Mouse (Mus musculus) liver, embryonic 11.5 days (tissue): ENCODE data around the gene Kank1. TPM values are rescaled to one million over a fixed set of nuclear protein-coding genes. Genes with fewer than 3 reads are reported as not detected.

Source experiments
- ATAC-seq: fragments of 200-750 bp; cut with Nextera tagmentation; replicated peaks from 2 replicates; pipeline ENCODE4 v1.8.0; 2017; ENCODE audit warnings: moderate number of reproducible peaks, mild to moderate bottlenecking, moderate TSS enrichment, moderate library complexity; ENCODE audit not compliant: low FRiP score
- DNase-seq: peaks from one replicate; pipeline ENCODE4 v3.0.0-alpha.2; 2017; ENCODE audit warnings: low spot score
- H3K27ac ChIP-seq: fragments of 300-500 bp; sonication (generic); 2 replicates; pipeline ENCODE4 v1.5.1; 2014; ENCODE audit warnings: mild to moderate bottlenecking, low read depth, low read length, control low read depth
- H3K27me3 ChIP-seq: fragments of 300-500 bp; sonication (generic); replicated peaks from 2 replicates; pipeline ENCODE4 v1.6.1; 2014; ENCODE audit warnings: low read length, mixed read lengths; ENCODE audit not compliant: control insufficient read depth, insufficient read depth
- H3K36me3 ChIP-seq: fragments of 300-500 bp; sonication (generic); 2 replicates; pipeline ENCODE4 v1.6.1; 2014; ENCODE audit warnings: mild to moderate bottlenecking, low read length, moderate library complexity, mixed read lengths; ENCODE audit not compliant: control insufficient read depth, insufficient read depth
- H3K4me1 ChIP-seq: fragments of 300-500 bp; sonication (generic); replicated peaks from 2 replicates; pipeline ENCODE4 v1.6.1; 2014; ENCODE audit warnings: low read length, mixed read lengths; ENCODE audit not compliant: control insufficient read depth, insufficient read depth
- H3K4me2 ChIP-seq: fragments of 300-500 bp; sonication (generic); 2 replicates; pipeline ENCODE4 v1.6.1; 2014; ENCODE audit warnings: mild to moderate bottlenecking, control low read depth, moderate library complexity
- H3K4me3 ChIP-seq: fragments of 300-500 bp; sonication (generic); 2 replicates; pipeline ENCODE4 v1.5.1; 2014; ENCODE audit warnings: low read depth, low read length, control low read depth
- H3K9ac ChIP-seq: fragments of 300-500 bp; sonication (generic); 2 replicates; pipeline ENCODE4 v1.6.1; 2014; ENCODE audit warnings: low read depth, low read length, control low read depth
- H3K9me3 ChIP-seq: fragments of 300-500 bp; sonication (generic); 2 replicates; pipeline ENCODE4 v1.6.1; 2016; ENCODE audit warnings: low read length, inconsistent platforms, mixed read lengths; ENCODE audit not compliant: control insufficient read depth
- WGBS: fragments of 180-500 bp; shearing (Covaris S2); extraction: QIAGEN DNeasy Blood & Tissue Kit; methylation state at CpG from one replicate; pipeline ENCODE4 v1.1.7; 2014; 5-methylcytosine and 5-hydroxymethylcytosine counted together
- polyA plus RNA-seq: library from polyadenylated mRNA; unstranded; fragments of >200 nt; fragmentation: Nextera tagmentation; extraction: Ambion mirVana; gene quantifications from 2 replicates; pipeline ENCODE4 v1.2.1, GENCODE M21; 2014

Gene Kank1
- polyA plus RNA-seq, 1 experiment from 2014 or later = 14.1 TPM

DNA sequence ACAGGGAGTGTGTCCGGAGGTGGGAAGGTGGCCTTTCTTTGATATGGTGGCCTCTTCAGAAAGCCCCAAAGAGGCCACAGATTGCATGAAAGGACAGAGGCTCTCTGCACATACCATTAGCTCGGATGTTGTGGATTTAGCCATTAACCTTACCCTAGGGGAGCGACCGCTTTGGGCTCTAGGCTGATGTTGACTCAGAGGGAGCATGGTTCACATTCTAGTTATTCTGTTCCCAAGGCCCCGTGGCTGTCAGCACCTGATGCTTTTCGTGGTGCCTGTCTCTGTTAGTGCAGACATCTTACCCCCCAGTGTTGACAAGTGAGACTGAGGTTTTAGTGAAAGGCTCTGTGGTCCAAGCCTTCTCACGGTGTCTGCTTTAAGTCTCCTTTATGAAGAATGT is 74.9 kb downstream of the Kank1 start:
- Histone ChIP-seq H3K9ac (no peak overlapping the region), H3K4me1 (peaks cover 4% of the 10 kb centered on the region), H3K4me2 (0 out of 2 replicates have a peak overlapping the region, but pooled peaks have one; percentile 3), H3K4me3 (no peak overlapping the region), H3K27me3 (no peaks in the 10 kb centered on the region; the same call in 1 of the 2 replicates), H3K9me3 (no peaks in the 10 kb centered on the region), H3K36me3 (no peaks in the 10 kb centered on the region), H3K27ac (no peak overlapping the region)
- ATAC-seq = no peak
- DNase-seq = no peak
- 65% methylated on average over 7 of the region's 7 CpGs for WGBS

DNA sequence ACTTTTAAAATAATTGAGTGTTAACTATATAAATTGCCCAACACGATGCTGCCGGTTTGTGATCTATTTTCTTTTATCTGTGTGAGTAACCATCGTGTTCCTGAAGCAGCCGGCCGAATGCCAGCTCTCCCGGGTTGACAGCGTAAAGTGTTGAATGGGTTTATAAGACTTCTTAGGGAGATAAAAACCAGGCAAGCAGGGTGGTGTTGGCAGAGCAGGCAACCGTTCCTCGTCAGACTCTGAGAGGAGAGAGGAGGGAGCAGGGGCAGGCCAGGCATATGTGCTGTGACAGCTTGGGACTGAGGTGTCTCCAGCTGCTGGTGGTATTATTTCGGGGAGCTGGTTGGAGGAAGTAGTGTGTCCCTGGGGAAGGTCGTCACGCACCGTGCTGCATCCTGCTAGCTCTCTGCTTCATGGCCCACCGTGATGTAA is 78.7 kb downstream of the Kank1 start:
- DNase-seq = no peak
- WGBS = 59% methylated on average over 14 of the region's 14 CpGs
- Histone ChIP-seq H3K36me3 (no peaks in the 10 kb centered on the region), H3K4me2 (no peak overlapping the region), H3K9me3 (no peaks in the 10 kb centered on the region), H3K27me3 (no peaks in the 10 kb centered on the region; the same call in 1 of the 2 replicates), H3K9ac (no peak overlapping the region), H3K27ac (no peak overlapping the region), H3K4me3 (no peak overlapping the region), H3K4me1 (no peaks in the 10 kb centered on the region)
- no peak for ATAC-seq

DNA sequence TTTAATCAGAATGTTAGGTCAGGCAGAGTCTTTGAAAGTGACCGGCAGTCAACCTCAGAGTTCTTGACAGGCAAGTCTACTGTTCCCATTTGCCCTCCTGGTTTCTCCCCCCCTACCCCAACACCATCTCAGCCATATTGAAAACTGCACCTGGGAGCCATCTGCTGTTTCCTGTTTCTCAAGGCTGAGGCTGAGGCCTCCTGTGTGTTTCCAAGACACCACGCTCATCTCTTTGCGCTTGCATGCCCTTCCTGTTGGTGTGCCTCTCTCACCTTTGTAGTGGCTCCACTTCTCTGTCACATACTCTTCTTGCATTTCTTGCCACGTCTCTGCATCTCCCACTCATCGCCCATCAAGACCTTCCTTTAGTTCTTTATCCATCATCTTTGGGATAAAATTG is 79.2 kb downstream of the Kank1 start:
- DNase-seq = no peak
- H3K27ac ChIP-seq = no peak overlapping the region

DNA sequence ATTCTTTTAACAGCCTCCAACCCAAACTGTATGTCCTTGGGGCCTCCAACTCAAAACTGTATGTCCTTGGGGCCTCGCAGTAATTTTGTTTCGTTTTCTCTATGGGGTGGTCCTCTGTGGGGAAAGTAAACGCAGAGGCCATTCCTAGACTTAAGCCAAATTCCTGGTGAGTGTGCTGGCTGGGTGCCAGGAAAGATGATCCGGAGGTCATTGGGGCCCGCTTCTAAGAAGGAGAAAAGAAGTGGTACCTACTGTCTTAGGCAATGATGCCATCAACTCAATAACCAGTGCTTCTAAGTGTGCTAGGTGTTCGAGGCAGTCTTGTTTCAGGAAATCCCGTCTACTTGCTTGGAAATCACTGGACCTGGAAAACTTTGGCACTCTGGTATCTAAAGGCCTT is 87.5 kb downstream of the Kank1 start:
- Histone ChIP-seq H3K27ac (no peak overlapping the region), H3K27me3 (no peaks in the 10 kb centered on the region), H3K36me3 (no peaks in the 10 kb centered on the region), H3K9me3 (no peaks in the 10 kb centered on the region), H3K4me2 (no peak overlapping the region), H3K4me1 (no peaks in the 10 kb centered on the region), H3K9ac (no peak overlapping the region), H3K4me3 (no peak overlapping the region)
- WGBS = 72% methylated on average over 7 of the region's 7 CpGs
- DNase-seq (no peak), ATAC-seq (no peak)

More for the DNA sequence above, 79.2 kb downstream of the Kank1 start:
- no peak for ATAC-seq
- Histone ChIP-seq H3K27me3 (no peaks in the 10 kb centered on the region; the same call in 1 of the 2 replicates), H3K4me3 (no peak overlapping the region), H3K36me3 (no peaks in the 10 kb centered on the region), H3K4me2 (no peak overlapping the region), H3K9ac (no peak overlapping the region), H3K9me3 (no peaks in the 10 kb centered on the region), H3K4me1 (no peaks in the 10 kb centered on the region)
- 85% methylated on average over 5 of the region's 5 CpGs for WGBS

DNA sequence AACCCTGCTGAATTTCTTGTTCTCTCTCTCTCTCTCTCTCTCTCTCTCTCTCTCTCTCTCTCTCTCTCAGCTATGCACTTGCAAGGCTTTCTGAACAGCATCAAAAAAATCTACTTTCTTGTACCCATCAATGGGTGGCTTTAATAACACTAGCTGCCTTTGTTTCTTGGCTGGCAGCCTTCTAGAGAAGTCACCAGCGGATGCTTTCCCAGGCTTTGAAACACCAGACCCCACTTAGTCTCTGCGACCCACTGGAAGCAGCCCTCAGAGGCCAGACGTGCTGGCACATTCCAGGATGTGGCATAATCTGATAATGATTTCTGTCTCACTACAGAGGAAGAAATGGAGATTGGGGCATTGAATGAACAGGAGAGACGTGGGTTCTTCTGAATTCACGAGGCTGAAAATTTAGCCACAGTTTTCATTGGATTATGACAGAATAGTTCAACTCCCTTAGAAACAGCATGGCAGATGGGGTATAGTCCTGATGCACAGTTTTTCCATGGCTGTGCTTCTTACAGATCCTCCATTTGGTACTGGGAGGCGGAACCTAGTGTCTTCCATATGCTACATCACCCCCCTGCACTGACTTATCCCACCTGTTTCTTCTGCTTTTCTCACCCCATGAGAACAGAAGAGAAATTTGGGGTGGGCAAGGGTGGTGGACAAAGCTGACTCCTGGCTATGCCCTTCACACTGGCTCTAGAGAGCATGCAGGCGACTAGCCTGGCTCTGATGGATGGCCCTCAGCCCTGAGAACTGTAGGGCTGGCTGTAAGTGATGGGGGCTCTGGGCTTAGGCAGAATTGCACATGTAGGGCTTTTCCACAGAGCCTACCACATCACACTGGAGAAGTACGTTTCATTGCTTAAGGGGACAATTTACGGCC is 88.6 kb downstream of the Kank1 start:
- Histone ChIP-seq H3K4me1 (no peaks in the 10 kb centered on the region), H3K36me3 (no peaks in the 10 kb centered on the region), H3K4me2 (no peak overlapping the region), H3K9me3 (no peaks in the 10 kb centered on the region), H3K4me3 (no peak overlapping the region), H3K27ac (no peak overlapping the region), H3K27me3 (no peaks in the 10 kb centered on the region), H3K9ac (no peak overlapping the region)
- no peak for ATAC-seq
- no peak for DNase-seq
- WGBS = 61% methylated on average over 9 of the region's 9 CpGs

DNA sequence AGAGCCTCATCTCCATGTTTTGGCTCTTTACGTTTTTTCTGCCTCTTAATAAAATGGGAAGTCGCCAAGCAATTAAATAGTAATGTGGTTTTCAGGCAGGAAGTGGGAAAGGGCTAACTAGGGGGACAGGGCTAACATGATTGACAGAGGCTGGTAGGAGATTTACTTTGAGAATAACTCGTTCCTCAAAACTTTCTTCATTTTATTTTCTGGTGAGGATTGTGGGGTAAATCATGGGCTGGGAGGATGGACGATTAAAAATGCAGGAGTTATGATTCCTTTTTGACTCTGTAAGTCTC is 89.2 kb downstream of the Kank1 start:
- Histone ChIP-seq H3K4me1 (no peaks in the 10 kb centered on the region), H3K27me3 (no peaks in the 10 kb centered on the region), H3K4me3 (no peak overlapping the region), H3K36me3 (no peaks in the 10 kb centered on the region), H3K4me2 (no peak overlapping the region), H3K9ac (no peak overlapping the region), H3K9me3 (no peaks in the 10 kb centered on the region), H3K27ac (no peak overlapping the region)
- DNase-seq (no peak), ATAC-seq (no peak)
- 39% methylated on average over 4 of the region's 4 CpGs for WGBS

DNA sequence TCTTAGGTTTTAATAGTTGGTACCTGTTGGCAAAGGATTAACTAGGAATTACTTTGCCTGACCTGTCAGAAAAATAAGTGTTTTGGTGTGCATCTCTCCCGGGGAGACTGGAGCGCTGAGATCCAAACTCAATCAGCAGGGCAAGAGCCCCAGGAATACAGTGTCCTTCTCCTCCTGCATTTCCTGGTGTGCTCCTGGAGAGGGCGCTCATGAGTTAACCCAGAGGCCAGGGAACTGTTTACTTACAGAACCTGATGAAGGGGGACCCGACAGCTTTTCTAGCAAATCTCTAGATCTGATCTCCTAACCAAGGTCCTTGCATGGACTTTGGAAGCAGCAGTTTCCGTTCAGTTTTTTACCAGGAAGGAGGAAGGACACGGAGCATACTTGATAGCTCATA is 90.9 kb downstream of the Kank1 start:
- 61% methylated on average over 6 of the region's 6 CpGs for whole genome bisulfite sequencing
- Histone ChIP-seq H3K27me3 (no peaks in the 10 kb centered on the region), H3K36me3 (no peaks in the 10 kb centered on the region), H3K27ac (no peak overlapping the region), H3K9ac (no peak overlapping the region), H3K4me1 (no peaks in the 10 kb centered on the region), H3K4me3 (no peak overlapping the region), H3K9me3 (no peaks in the 10 kb centered on the region), H3K4me2 (no peak overlapping the region)
- DNase-seq (no peak), ATAC-seq (no peak)

DNA sequence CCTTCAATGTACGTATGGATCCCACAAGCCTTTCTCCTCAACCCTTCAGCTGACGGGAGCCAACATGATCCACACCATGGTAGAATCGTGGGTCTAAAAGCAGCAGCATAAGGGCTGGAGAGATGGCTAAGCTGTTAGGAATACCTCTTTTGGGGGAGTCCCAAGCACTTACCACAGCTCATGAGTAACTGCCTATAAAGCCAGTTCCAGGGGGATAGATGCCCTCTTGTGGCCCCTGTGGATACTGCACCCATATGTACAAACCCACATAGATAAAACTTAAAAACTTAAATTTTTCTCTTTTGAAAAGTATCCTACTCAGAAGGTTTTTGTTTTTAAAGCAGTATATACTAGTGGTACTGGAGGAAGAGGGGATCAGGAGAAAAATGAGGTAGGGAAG is 97.6 kb downstream of the Kank1 start:
- no peak overlapping the region for H3K27ac ChIP-seq
- H3K4me1 ChIP-seq = no peaks in the 10 kb centered on the region; the same call in 1 of the 2 replicates
- ATAC-seq (no peak), DNase-seq (no peak)
- WGBS = 53% methylated on average over 3 of the region's 3 CpGs
- no peak overlapping the region for H3K4me3 ChIP-seq
- H3K9me3 ChIP-seq = no peaks in the 10 kb centered on the region
- no peak overlapping the region for H3K9ac ChIP-seq
- no peaks in the 10 kb centered on the region for H3K36me3 ChIP-seq
- H3K4me2 ChIP-seq = no peak overlapping the region
- no peaks in the 10 kb centered on the region for H3K27me3 ChIP-seq

DNA sequence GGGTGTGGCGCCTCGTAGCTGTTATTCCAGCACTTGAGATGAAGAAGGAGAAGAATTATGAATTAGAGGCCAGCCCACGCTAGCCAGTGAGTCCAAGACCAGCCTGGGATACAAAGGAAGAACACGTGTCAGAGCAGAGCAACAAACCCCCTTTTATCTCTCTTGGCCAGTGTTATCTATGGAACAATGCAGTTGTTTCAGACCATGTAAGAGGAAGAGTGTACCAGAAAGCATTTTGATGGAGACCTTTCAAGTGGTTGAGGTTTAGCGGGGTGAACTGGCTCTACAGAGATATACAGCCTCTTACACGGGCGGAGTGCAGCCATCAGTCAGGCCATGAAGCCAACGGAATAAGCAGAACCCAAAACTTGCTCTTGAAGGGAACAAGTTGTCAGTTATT is 100.0 kb downstream of the Kank1 start:
- Histone ChIP-seq H3K9me3 (no peaks in the 10 kb centered on the region), H3K4me2 (no peak overlapping the region), H3K4me1 (peaks cover 8% of the 10 kb centered on the region), H3K36me3 (no peaks in the 10 kb centered on the region), H3K4me3 (no peak overlapping the region), H3K27me3 (no peaks in the 10 kb centered on the region), H3K27ac (no peak overlapping the region), H3K9ac (no peak overlapping the region)
- ATAC-seq = peak; percentile 45; the same call in 1 of the 2 replicates
- 59% methylated on average over 8 of the region's 8 CpGs for WGBS
- DNase-seq = no peak
